Mouse (Mus musculus) kidney, adult 2 months (tissue): ENCODE results near the gene Khdc1c.

Experiments
- CTCF ChIP-seq: fragments of 200-500 bp; conservative IDR thresholded peaks from 2 replicates; pipeline ENCODE4 v1.5.1; 2011; ENCODE audit warnings: low read depth, mild to moderate bottlenecking, control low read depth, low read length, moderate library complexity, mixed read lengths; ENCODE audit not compliant: insufficient read depth, insufficient read length
- POLR2A ChIP-seq: fragments of 200-500 bp; IDR thresholded peaks from one replicate; pipeline ENCODE4 v1.6.1; 2011; ENCODE audit warnings: low read depth, low read length, control low read depth

GRCm38 (mm10) chr1:21411331-21412196, 43.4 kb downstream of the Khdc1c start:
- TF ChIP-seq CTCF = peak; percentile 48; the same call in 1 of the 2 replicates
- no peak for TF ChIP-seq POLR2A
